Mouse (Mus musculus) urinary bladder, postnatal 25 days (tissue): ENCODE measurements around the gene Yod1.

Source experiments
- DNase-seq: peaks from one replicate; pipeline ENCODE4 v3.0.0; 2022; ENCODE audit warnings: low spot score

Gene Yod1

DNA sequence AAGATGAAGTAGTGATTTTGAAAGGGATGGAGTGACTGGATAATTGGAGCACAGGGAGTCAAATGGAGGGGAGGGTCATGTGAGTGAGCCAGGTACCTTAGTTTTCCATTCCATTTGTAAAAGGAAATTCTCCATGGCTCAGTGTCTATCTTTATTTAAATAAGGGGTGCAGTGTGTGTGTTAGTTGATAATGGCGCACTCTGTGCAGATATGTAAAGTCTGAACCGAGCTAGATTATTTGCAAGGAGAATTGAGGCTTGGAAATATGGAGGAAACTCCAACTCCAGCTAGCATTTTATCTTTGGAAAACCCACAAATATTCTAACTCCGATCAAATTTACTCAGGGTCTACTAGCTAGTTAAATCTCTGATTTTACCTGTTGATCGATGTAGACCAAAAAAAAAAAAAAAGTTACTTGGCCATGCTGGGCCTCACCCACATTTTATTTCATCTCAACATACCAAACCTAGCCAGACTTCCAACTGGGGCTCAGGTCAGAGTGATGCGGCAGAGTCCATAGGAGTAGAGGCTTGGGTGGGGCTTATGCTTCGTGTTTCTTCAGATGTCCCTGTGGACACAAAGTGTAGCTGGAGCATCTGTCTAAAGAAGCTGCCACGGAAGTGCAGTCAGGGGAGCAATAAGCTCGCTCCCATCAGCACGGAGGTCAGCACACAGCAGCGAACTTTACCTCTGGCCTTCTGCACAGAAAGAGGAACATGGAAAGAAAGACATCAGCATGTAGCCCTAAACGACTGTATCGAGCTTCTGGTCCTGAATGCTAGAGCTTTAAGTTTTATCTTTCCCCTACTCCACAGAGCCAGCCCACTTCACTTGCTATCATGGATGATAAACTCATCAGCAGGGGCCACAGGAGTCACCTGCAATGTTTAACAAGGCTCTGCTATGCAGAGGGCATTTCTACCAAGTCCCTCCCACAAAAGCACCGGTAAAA lies 15.9 kb downstream of the Yod1 start:
- no peak for DNase-seq

- DNase-seq = peak; percentile 28
These were observed 16.5 kb downstream of the Yod1 start for GRCm38 (mm10) chr1:130733671-130734070.

DNA sequence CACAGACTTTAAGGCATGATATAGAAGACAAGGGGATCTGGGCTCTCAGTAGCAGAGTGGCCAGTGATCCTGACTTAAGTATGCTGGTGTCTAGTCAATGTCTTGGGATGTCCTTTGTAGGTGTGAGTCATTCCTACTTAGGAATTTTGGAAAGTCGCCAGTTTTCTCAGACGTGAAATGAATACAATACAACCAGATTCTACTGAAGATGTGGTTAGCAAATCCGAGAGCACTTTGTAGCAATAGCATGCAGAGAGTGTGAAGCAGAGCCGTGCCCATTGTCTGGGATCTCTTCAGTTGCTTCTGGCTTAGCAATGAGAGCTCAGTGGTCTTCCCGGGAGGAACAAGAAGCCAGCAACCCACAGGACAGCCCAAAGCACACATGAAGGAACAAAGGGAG lies 17.3 kb downstream of the Yod1 start:
- no peak for DNase-seq

- DNase-seq = no peak
These were observed 17.7 kb downstream of the Yod1 start for GRCm38 (mm10) chr1:130734852-130735251.

DNA sequence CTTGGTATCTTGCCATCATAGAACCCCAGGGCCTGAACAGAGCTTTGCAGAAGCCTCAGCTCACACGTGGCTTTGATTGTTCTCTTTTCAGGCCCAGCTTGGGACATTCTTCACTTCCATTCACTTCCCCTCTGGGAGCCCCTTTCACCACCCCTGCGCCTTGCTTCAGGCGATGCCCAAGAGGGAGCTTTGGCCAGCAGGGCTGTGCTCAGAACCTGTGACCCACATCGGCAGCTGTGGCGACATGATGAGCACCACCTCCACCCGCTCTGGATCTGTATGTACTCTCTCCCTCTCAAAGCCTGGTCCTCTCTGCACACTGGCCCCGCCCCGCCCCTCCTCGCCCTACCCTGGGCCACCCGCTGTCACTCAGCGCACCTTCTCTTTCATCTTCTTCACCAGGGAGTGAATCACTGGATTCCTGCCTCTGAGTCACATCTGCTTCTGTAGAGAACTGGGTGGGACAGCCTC lies 20.3 kb downstream of the Yod1 start:
- DNase-seq = no peak

DNA sequence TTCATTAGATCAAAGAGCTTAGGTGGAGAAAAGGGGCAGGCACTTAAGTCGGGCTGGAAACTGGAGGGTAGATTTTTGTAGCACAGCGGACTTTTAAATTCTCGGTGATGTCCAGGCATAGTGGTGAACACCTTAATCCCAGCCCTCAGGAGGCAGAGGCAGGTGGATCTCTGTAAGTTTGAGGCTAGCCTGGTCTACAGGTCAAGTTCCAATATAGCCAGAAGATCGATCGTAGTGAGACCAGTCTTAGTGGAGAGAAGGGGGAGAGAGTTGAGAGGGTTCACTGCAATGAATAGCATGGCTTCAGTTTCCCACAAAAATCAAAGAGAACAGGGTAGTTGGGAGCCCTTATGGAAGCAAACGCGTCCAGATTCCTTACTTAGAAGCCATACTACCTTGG lies 20.8 kb downstream of the Yod1 start:
- no peak for DNase-seq

- DNase-seq = no peak
These were observed 21.5 kb downstream of the Yod1 start for GRCm38 (mm10) chr1:130738551-130739106.

DNA sequence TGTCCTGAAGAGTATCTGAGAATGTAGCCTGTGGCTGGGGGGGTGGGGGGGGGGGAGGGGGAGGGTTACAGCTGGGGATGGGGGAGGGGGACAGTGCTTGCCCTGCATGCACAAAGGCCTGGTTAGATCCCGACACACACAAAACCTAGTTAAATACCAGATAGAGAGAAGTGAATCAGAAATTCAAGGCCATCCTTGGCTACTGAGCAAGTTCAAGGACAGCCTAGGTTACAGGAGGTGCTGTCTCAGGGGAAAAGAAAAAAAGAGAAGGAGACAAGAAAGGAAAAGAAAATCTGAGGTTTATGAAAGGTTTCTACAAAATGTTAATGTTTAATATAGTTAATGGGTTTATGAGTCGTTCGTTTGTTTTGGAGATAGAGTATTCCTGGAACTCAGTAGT lies 22.5 kb downstream of the Yod1 start:
- DNase-seq = no peak

GRCm38 (mm10) chr1:130740227-130740648 lies 23.1 kb downstream of the Yod1 start:
- no peak for DNase-seq

DNA sequence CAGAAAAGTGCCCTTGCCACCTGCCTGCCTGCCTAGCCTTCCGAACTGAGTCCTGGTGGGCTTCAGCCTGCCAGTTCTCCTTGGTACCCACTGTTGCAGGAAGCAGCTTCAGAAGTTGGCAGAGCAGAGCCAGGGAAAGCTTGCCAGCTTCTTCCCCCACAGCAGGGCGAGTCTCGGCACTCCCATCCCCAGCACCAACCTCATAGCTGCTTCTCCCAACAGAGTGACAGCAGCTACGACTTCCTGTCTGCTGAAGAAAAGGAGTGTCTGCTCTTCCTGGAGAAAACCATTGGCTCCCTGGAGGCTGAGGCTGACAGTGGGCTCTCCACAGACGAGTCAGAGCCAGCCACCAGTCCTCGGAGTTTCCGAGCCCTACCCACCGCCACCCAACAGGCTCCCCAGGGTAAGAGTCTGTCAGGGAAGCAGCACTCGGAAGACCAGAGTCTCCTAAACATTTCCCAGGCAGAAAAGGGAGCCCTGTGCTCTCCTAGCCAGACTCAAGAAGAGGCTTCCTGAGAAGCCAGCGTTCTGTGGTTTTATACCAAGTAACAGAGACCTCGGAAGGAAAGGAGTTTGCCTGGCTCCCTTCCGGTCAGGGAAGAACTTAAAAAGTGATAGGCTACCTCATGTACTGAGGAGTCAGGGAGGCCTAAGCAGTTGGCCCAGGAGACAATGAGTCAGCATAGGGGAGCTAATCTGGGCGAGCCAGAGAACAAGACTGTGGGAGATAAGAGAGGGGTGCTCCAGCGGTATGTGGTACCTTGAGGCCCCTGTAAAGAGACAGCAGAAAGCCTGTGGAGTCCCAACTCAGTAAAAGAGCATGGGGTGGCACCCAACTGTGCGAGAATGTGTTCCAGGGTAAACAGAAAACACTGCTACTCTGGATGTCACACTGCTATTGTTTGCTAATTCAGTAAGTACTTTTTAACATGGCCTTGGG lies 23.9 kb downstream of the Yod1 start:
- no peak for DNase-seq

GRCm38 (mm10) chr1:130742201-130742600 lies 25.1 kb downstream of the Yod1 start:
- DNase-seq = no peak

GRCm38 (mm10) chr1:130743775-130744174 lies 26.6 kb downstream of the Yod1 start:
- no peak for DNase-seq

- DNase-seq = no peak
These were observed 27.1 kb downstream of the Yod1 start for GRCm38 (mm10) chr1:130744217-130744616.

DNA sequence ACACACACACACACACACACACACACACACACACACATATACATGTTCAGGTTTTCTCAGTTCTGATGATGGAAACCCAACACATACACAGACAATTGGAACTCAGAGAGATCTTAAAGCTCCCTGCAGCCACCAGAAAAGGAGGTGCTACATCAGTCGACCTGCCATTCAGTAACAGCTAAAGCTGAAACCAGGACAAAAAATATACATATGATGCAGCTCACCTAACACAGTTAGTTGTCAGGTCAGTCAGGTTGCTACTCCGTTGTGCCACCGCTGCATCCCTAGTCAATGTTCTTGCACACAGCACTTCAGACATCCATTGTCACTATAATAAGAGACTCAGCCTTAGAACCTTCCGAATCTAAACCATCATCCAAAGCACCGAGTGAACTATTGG lies 27.8 kb downstream of the Yod1 start:
- no peak for DNase-seq

- DNase-seq = no peak
These were observed 28.5 kb downstream of the Yod1 start for GRCm38 (mm10) chr1:130745591-130745990.

DNA sequence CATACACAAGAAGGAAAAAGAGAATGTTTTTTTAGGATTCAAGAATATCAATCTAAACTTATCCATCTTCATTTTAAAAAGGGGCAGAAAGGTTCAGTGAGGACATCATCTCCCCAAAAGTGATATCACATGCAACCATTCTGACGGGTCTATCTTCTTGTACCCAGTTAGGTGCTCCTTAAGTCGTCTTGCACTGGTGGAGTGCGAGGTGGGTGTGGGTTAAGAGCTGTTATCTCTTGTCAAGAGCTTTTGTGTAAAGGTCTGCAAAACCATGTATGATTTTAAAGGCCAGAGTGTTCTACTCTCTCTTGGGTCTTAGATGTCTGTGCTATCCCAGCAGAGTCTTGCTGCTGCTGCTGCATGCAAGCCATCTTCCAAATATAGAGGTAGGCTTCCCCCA lies 29.7 kb downstream of the Yod1 start:
- DNase-seq = no peak

- DNase-seq = no peak
These were observed 42.6 kb downstream of the Yod1 start for GRCm38 (mm10) chr1:130759689-130760088.

DNA sequence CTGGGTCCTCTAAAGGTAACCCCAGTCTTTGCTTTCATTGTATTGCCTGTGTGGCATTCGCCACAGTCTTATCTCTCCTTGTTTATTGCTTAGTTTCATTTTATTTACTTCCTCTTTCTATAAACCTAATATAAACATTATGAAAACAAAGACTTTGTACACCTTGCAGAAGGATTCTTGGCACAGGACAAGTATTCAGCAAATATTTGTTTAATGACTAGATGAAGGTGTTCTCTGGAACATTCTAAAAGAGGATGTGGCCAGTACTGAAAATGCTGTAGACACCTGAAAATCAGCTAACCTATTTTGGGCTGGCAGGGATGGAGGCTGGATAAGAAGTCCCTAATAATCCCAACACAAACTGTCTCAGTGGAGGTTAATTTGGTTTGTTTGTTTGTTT lies 44.5 kb downstream of the Yod1 start:
- no peak for DNase-seq

DNA sequence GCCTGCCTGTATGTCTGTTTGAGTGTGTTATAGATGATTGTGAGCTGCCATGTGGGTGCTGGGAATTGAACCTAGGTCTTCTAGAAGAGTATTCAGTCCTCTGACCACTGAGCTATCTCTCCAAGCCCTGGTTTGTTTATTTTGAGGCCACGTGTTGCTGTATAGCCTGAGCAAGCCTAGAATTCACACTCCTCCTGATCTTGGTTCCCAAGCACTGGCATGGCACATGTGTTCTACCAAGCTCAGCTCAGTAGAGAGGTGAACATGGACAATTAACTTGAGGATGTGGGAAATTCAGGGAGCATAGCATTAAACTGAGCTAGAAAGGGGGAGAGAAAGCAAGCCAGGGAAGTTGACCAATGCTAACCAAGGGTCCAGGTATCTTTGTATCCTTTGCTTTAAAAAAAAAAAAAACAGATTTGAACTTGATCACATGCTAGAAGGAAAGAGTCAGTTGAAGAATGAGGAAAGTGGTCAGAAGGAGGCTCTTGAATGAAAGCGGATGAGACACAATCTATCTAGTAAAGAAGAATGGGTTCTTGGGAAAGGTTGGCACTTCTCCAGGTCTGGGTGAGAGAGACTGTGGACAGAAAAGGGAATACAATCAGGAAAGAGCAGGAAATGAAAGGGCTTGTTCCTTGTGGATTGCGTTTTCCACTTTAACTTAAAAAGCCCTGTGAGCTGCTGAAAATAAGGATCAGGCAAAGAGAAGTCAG lies 45.1 kb downstream of the Yod1 start:
- no peak for DNase-seq

DNA sequence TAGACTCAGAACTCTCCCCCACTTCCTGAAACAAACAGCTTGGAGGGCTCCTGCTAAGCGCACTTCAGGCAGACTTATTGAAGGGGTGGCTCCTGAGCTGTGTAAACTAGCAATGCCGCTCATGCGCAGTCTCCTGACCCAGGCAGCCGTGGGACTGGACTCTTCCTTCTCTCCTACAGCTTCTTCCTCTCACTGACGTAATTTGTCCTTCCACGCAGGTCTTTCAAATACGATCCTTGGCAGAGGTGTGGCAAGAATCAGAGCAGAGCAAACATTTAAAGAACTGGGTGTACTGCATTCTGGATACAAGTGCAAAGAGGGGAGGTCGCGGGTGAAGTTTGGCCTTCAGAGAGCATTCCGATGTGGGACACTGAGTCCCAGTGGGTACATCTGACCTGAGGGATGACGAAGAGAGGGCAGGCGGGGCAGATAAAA lies 46.9 kb downstream of the Yod1 start:
- DNase-seq = no peak

GRCm38 (mm10) chr1:130767066-130767465 lies 49.9 kb downstream of the Yod1 start:
- DNase-seq = no peak

DNA sequence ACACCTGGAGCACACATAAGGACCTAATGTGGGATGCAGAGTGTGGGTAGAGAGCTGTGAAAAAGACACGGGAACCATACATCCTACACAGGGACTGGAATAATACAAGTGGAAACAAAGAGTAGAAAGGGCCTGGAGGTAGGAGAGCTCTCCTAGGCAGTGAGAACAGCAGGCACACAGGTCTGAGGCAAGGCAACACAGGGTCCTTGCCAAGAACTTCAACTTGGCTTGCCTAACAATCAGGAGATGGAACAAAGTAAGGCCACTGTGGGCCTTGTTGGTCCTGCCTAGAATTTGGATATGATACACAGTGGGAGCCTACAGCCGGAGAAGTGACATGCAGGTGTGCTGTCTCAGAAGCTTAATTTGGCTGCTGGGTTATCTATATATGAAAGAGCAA lies 52.8 kb downstream of the Yod1 start:
- no peak for DNase-seq
